Mouse (Mus musculus): ENCODE data around the gene Hgd.
A peak's percentile ranks its signal among the peaks of the same experiment; 100 is the strongest.

Hgd gene

DNA sequence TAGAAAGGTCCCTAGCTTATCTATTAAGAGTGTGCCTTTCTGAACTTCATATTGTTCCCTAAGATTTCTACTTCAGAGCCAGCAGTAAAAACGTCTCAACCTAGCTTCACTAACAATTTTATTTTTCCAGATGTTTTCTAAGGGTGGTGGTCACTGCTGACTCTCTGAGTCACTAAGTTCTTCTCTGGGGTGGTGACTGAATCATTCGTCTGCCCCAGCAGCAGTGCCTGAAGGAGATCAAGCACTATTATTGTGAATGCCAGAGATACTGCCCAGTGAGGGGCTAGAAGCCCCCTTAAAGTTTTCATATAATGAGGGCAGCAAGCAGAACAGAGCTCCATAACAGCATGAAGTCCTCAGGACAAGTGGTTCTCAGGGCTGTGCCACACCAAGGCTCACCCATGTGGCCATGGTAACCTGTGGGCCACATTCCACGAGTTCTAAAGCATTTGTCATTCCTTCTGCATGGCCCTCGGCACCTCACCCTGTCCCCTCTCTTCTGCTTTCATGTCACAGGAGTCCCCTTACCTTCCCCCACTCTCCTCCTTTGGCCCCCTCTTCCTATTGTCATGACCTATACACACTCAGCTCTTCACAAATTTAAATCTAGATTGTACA is 90.8 kb downstream of the Hgd start:
- no peak for DNase-seq (ENCODE audit: inconsistent ontology term)

DNA sequence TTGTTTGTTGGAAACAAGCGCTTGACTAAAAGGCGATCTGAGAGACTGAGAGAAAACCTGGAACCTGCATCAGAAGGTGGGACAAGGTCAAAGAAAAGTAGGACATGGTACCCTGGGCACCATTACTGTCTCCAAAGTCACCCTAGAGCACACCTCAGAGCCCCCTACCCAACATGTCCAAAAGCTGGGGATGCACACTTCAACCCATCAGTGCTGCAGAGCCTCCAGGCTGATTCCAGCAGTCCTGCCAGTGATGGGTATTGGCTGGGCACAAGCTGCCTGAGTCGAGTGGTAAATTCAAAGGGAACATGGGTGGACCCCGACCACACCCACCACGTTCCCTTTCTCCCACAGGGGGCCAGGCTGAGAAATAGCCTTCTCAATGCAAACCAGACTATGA is 95.4 kb downstream of the Hgd start:
- DNase-seq (ENCODE audit: inconsistent ontology term), result no peak

DNA sequence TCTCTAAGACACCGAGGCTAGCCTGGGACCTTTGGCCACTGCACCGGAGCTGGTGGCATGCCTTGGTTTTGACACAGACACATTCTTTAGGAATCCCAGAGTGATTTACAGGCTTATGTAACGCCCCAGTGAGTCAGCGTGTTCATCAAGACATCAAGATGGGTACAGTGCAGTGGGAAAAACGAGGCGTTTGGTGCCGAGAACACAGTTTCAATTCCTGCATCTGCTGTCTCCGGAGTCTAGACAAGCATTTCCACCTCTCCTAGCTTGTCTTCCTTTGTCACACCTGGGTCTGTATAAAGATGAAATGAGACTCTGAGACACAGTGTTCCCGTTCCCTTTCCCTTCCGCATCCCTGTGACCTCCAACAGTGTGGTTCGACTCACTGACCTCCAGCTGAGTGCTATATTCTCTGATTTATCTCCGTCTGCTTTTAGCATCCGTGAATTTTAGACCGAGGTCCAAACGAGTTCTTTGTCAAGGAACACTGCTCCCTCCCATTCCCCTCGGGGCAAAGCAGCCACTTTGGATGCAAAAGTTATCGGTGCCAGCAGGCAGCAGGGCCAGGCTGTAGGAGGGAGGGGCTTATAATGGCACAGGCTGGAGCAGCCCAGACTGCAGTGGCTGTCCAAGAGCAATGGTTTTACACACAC is 96.2 kb downstream of the Hgd start:
- peak; percentile 67 for DNase-seq (ENCODE audit: inconsistent ontology term)

DNA sequence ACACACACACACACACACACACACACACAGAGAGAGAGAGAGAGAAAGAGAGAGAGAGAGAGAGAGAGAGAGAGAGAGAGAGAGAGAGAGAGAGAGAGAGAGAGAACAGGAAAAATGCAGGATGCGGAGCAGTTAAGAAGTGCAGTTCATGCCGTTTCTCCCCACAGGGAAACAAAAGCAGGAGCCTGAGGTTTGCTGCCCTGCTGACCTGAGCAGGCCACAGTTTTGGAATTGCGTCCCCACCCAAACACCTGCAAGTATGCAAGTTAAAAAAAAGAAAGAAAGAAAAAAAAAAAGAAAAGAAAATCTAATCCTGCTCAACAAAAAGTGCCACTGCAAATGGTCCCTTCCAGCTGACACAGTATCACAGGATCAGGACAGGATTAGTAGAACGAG is 96.7 kb downstream of the Hgd start:
- no peak for DNase-seq (ENCODE audit: inconsistent ontology term)

DNA sequence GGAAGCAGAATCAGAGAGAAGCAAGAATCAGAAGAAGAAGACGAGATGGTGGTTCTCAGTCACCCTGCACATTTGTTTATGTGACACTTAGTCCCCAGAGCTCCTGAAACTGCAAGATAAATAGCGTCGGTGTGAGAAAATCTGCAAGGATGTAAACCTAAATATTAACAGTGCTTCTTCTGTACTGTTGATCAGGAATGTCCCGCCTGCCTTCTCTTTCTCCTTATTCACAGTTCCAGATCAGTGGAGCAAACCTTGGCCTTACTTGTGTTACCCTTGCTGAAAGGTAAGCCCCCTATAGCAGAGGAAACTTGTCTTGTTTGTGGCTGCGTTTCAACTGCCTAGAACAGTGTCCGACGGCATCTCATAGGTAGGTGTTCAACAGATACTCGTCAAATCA is 97.6 kb downstream of the Hgd start:
- no peak for DNase-seq (ENCODE audit: inconsistent ontology term)

DNA sequence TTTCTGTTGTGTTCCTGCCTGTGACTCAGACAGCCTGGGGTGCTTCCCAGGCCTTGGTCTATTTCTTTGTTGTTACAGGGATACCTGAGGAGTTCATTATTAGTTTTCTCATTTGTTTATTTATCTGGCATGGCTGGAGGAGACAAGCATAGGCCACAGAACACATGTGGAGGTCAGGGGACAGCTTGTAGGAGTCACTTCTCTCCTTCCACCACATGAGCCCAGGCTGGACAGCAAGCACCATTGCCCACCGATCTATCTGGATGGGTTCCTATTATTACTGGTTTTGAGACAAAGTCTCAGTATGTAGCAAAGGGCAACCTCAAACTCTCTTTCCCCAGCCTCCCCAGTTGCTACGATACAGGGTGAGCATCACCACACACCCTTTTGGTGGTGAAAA is 100.3 kb downstream of the Hgd start:
- no peak for DNase-seq (ENCODE audit: inconsistent ontology term)

DNA sequence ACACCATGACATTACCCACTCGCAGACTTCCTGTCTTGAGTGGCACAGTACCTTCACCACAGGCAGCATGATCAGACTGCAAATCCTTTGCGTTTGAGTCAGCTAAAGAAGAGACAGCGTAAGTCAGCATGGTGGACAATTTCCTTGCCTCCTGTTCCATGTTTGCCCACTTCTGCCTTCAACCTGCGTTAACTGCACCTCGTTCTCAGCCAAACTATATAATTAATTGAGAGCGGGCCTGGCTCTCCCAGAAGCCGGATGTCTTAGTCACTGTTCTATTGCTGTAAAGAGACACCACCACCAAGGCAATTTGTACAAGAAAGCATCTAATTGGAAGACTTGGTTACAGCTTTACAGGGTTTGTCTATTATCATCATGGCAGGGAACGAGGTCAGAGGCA is 100.9 kb downstream of the Hgd start:
- DNase-seq (ENCODE audit: inconsistent ontology term), result no peak
